Mouse (Mus musculus): ENCODE measurements at regions not wholly inside any gene's neighbourhood (a gene's known extent, or its start where the extent isn't known, plus 50 kb on each side); places are given as distances from the start of the nearest gene placed in this dataset.

- no peak overlapping the region for H3K27ac ChIP-seq (replicated peaks; ENCODE audit: low read depth, low read length)
- no peak overlapping the region for H3K9ac ChIP-seq (ENCODE audit: low read depth, low read length)
- DNase-seq (ENCODE audit: low spot score), result peak; percentile 45
- 28% methylated on average over 9 of the region's 9 CpGs for WGBS
- peaks cover 13% of the 10 kb centered on the region; the same call in 1 of the 2 replicates for H3K27me3 ChIP-seq (replicated peaks; ENCODE audit: control insufficient read depth, insufficient read depth, low read length)
- ATAC-seq (ENCODE audit: low read depth), result peak; percentile 18; the same call in 1 of the 2 replicates
- no peaks in the 10 kb centered on the region for H3K9me3 ChIP-seq (ENCODE audit: control insufficient read depth, low read length)
- H3K4me2 ChIP-seq (ENCODE audit: low read depth, low read length), result no peak overlapping the region
- H3K4me1 ChIP-seq (ENCODE audit: control insufficient read depth, insufficient read depth, low read length), result no peaks in the 10 kb centered on the region
- no peak overlapping the region for H3K4me3 ChIP-seq (ENCODE audit: low read depth, low read length)
- H3K36me3 ChIP-seq (ENCODE audit: control insufficient read depth, insufficient read depth, low read length), result no peaks in the 10 kb centered on the region
Measured at GRCm38 (mm10) chrX:162359767-162360545, 200.4 kb upstream of the Nhs start.

DNA sequence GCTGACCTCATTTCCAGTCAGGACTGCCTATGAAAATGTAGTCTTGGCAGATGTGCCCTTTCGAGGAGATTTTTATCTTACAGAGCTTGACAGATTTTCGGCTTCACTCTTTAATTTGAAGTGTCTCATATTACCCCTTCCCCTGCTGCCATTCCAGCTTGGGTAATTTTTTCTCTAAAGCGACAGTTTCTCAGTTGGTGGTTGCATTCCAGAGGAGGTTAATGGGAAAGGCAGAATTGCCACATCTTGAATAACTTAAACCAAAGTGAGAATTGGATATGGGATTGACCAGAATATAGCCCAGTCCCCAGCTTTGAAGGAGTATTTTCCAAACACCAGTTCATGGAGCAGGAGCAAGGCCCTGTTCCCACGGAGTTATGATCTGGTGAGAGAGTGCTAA is 188.8 kb upstream of the Nhs start:
- H3K4me2 ChIP-seq (ENCODE audit: low read depth, low read length), result no peak overlapping the region
- H3K27ac ChIP-seq (replicated peaks; ENCODE audit: low read depth, low read length), result no peak overlapping the region
- H3K4me3 ChIP-seq (ENCODE audit: low read depth, low read length), result no peak overlapping the region
- no peaks in the 10 kb centered on the region for H3K36me3 ChIP-seq (ENCODE audit: control insufficient read depth, insufficient read depth, low read length)
- ATAC-seq (ENCODE audit: low read depth) (peak; percentile 51; the same call in 1 of the 2 replicates), DNase-seq (ENCODE audit: low spot score) (peak; percentile 63)
- WGBS, result 28% methylated on average over 4 of the region's 4 CpGs
- no peaks in the 10 kb centered on the region; the same call in 1 of the 2 replicates for H3K27me3 ChIP-seq (replicated peaks; ENCODE audit: control insufficient read depth, insufficient read depth, low read length)
- no peaks in the 10 kb centered on the region for H3K9me3 ChIP-seq (ENCODE audit: control insufficient read depth, low read length)
- no peaks in the 10 kb centered on the region for H3K4me1 ChIP-seq (ENCODE audit: control insufficient read depth, insufficient read depth, low read length)
- no peak overlapping the region for H3K9ac ChIP-seq (ENCODE audit: low read depth, low read length)

- no peaks in the 10 kb centered on the region for H3K36me3 ChIP-seq (ENCODE audit: control insufficient read depth, insufficient read depth, low read length)
- H3K4me3 ChIP-seq (ENCODE audit: low read depth, low read length), result no peak overlapping the region
- 25% methylated on average over 2 of the region's 2 CpGs for WGBS
- H3K27me3 ChIP-seq (replicated peaks; ENCODE audit: control insufficient read depth, insufficient read depth, low read length), result no peaks in the 10 kb centered on the region; the same call in 1 of the 2 replicates
- no peak overlapping the region for H3K4me2 ChIP-seq (ENCODE audit: low read depth, low read length)
- H3K9ac ChIP-seq (ENCODE audit: low read depth, low read length), result no peak overlapping the region
- H3K4me1 ChIP-seq (ENCODE audit: control insufficient read depth, insufficient read depth, low read length), result no peaks in the 10 kb centered on the region
- H3K27ac ChIP-seq (replicated peaks; ENCODE audit: low read depth, low read length), result no peak overlapping the region; the same call in 1 of the 2 replicates
- ATAC-seq (ENCODE audit: low read depth) (no peak), DNase-seq (ENCODE audit: low spot score) (no peak)
- no peaks in the 10 kb centered on the region for H3K9me3 ChIP-seq (ENCODE audit: control insufficient read depth, low read length)
Measured at GRCm38 (mm10) chrX:162347886-162348285, 188.4 kb upstream of the Nhs start.

DNA sequence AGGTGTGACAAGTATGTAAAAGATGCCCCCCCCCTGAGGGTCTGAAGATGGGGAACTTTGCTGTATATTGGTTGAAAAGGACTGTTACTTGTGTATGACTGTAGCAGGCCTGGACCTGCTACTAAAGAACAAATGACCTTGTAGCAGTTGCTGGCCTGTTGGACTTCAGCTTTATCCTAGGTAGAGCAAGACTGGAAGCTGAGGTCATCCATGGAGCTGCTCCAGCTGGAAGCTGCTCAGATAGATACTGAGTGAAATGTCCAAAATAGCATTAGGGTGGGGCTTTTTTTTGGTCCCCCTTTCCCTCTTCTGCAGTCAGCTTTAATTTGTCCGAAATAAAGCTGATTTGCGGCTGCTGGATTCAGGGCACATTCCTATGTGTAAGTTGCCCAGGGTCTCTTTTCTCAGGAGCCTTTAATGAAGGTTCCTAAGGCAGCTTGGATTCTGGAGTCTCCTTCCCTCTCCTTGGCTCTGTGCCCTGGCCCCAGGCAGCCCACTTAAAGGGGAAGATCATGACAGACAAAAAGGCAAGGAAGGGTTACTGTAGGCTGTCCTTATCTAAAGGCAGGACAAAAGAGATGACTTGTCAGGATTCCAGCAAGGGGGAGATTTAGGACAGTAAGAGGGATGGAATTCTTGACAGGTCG is 186.1 kb upstream of the Nhs start:
- peak; percentile 57 for DNase-seq (ENCODE audit: low spot score)
- WGBS, result 52% methylated on average over 3 of the region's 3 CpGs

GRCm38 (mm10) chrX:162332121-162332520 is 172.6 kb upstream of the Nhs start:
- no peak for ATAC-seq (ENCODE audit: low read depth)
- Histone ChIP-seq H3K4me2 (ENCODE audit: low read depth, low read length) (no peak overlapping the region), H3K4me3 (ENCODE audit: low read depth, low read length) (no peak overlapping the region), H3K4me1 (ENCODE audit: control insufficient read depth, insufficient read depth, low read length) (no peaks in the 10 kb centered on the region), H3K27ac (replicated peaks; ENCODE audit: low read depth, low read length) (no peak overlapping the region), H3K36me3 (ENCODE audit: control insufficient read depth, insufficient read depth, low read length) (no peaks in the 10 kb centered on the region), H3K9ac (ENCODE audit: low read depth, low read length) (no peak overlapping the region), H3K9me3 (ENCODE audit: control insufficient read depth, low read length) (no peaks in the 10 kb centered on the region), H3K27me3 (replicated peaks; ENCODE audit: control insufficient read depth, insufficient read depth, low read length) (no peaks in the 10 kb centered on the region)
- 81% methylated on average over 5 of the region's 5 CpGs for WGBS
- DNase-seq (ENCODE audit: low spot score), result no peak

More for the DNA sequence above, 186.1 kb upstream of the Nhs start:
- no peaks in the 10 kb centered on the region for H3K36me3 ChIP-seq (ENCODE audit: control insufficient read depth, insufficient read depth, low read length)
- no peaks in the 10 kb centered on the region for H3K4me1 ChIP-seq (ENCODE audit: control insufficient read depth, insufficient read depth, low read length)
- H3K27me3 ChIP-seq (replicated peaks; ENCODE audit: control insufficient read depth, insufficient read depth, low read length), result no peaks in the 10 kb centered on the region; the same call in 1 of the 2 replicates
- no peak overlapping the region for H3K4me2 ChIP-seq (ENCODE audit: low read depth, low read length)
- no peak overlapping the region for H3K27ac ChIP-seq (replicated peaks; ENCODE audit: low read depth, low read length)
- no peak overlapping the region for H3K4me3 ChIP-seq (ENCODE audit: low read depth, low read length)
- no peak overlapping the region for H3K9ac ChIP-seq (ENCODE audit: low read depth, low read length)
- no peaks in the 10 kb centered on the region for H3K9me3 ChIP-seq (ENCODE audit: control insufficient read depth, low read length)
- peak; percentile 59 for ATAC-seq (ENCODE audit: low read depth)

DNA sequence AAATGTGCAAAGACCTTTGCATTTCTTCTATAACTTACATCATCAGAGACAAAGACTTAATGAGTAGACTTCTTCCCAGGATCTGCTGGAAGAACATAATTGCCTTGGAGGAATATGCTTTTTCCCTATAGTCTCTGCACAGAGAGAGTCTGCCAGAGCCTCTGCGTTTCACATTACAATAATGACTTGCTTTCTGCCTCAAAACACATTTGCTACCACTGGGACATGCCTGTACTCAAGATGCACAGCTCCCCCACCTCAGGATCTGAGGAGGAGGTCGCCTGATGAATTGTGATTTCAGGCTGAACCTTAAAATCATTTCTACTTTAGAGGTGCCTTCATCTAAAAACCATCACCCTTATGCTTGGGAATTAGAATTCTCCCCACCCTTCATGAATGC is 148.1 kb upstream of the Nhs start:
- H3K9ac ChIP-seq (ENCODE audit: low read depth, low read length), result no peak overlapping the region
- peaks cover 5% of the 10 kb centered on the region; the same call in 1 of the 2 replicates for H3K27me3 ChIP-seq (replicated peaks; ENCODE audit: control insufficient read depth, insufficient read depth, low read length)
- no peaks in the 10 kb centered on the region for H3K36me3 ChIP-seq (ENCODE audit: control insufficient read depth, insufficient read depth, low read length)
- no peak overlapping the region for H3K4me3 ChIP-seq (ENCODE audit: low read depth, low read length)
- ATAC-seq (ENCODE audit: low read depth) (no peak), DNase-seq (ENCODE audit: low spot score) (no peak)
- WGBS, result 58% methylated on average over 2 of the region's 2 CpGs
- H3K9me3 ChIP-seq (ENCODE audit: control insufficient read depth, low read length), result no peaks in the 10 kb centered on the region
- no peak overlapping the region for H3K27ac ChIP-seq (replicated peaks; ENCODE audit: low read depth, low read length)
- H3K4me1 ChIP-seq (ENCODE audit: control insufficient read depth, insufficient read depth, low read length), result no peaks in the 10 kb centered on the region
- H3K4me2 ChIP-seq (ENCODE audit: low read depth, low read length), result no peak overlapping the region

- Histone ChIP-seq H3K9ac (ENCODE audit: low read depth, low read length) (no peak overlapping the region), H3K9me3 (ENCODE audit: control insufficient read depth, low read length) (no peaks in the 10 kb centered on the region), H3K36me3 (ENCODE audit: control insufficient read depth, insufficient read depth, low read length) (no peaks in the 10 kb centered on the region), H3K4me1 (ENCODE audit: control insufficient read depth, insufficient read depth, low read length) (no peaks in the 10 kb centered on the region), H3K4me2 (ENCODE audit: low read depth, low read length) (no peak overlapping the region), H3K4me3 (ENCODE audit: low read depth, low read length) (no peak overlapping the region), H3K27ac (replicated peaks; ENCODE audit: low read depth, low read length) (no peak overlapping the region), H3K27me3 (replicated peaks; ENCODE audit: control insufficient read depth, insufficient read depth, low read length) (peaks cover 5% of the 10 kb centered on the region; the same call in 1 of the 2 replicates)
- no peak for ATAC-seq (ENCODE audit: low read depth)
- no peak for DNase-seq (ENCODE audit: low spot score)
Measured at GRCm38 (mm10) chrX:162304145-162304544, 144.6 kb upstream of the Nhs start.

DNA sequence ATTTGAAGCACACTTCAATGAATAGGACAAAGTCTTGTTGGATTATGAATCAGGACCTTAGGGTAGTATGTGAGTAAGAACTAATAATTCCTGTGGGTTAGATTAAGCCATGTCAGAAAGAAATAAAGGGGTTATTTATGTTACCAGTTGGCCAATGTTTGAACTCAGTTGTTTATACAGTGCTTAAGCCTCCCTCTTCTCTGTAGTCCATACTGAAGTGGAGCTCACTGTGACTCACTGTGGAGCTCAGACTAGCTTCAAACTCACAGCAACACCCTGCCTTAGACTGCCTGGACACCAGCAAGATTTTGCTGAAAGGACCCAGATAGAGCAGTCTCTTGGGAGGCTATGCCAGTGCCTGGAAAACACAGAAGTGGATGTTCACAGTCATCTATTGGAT is 143.3 kb upstream of the Nhs start:
- ATAC-seq (ENCODE audit: low read depth), result no peak
- no peak for DNase-seq (ENCODE audit: low spot score)
- Histone ChIP-seq H3K4me1 (ENCODE audit: control insufficient read depth, insufficient read depth, low read length) (no peaks in the 10 kb centered on the region), H3K36me3 (ENCODE audit: control insufficient read depth, insufficient read depth, low read length) (no peaks in the 10 kb centered on the region), H3K27ac (replicated peaks; ENCODE audit: low read depth, low read length) (no peak overlapping the region), H3K4me3 (ENCODE audit: low read depth, low read length) (no peak overlapping the region), H3K9me3 (ENCODE audit: control insufficient read depth, low read length) (no peaks in the 10 kb centered on the region), H3K9ac (ENCODE audit: low read depth, low read length) (no peak overlapping the region), H3K4me2 (ENCODE audit: low read depth, low read length) (no peak overlapping the region), H3K27me3 (replicated peaks; ENCODE audit: control insufficient read depth, insufficient read depth, low read length) (peaks cover 5% of the 10 kb centered on the region; the same call in 1 of the 2 replicates)
